8 mouse cellular contexts compared by ENCODE assay signal in genomic region chr15:85669652-85670175, GRCm38 (mm10).
A peak's percentile ranks its signal among the peaks of the same experiment; 100 is the strongest.
DNase-seq lines count a peak whose midpoint lies in the region; ATAC-seq and TF ChIP-seq lines count a peak whose summit lies in the region.

No protein-coding gene starts in this region.

- peak overlapping the region; percentile 96 for H3K27ac ChIP-seq in gastrocnemius, adult 2 months
- peak overlapping the region; percentile 98 for H3K27ac ChIP-seq in hindbrain, embryonic 14.5 days

- H3K27me3 ChIP-seq in hindbrain, embryonic 14.5 days (ENCODE audit: control insufficient read depth, insufficient read depth, low read length), result peaks cover 44% of the 10 kb centered on the region

- H3K4me1 ChIP-seq in hindbrain, embryonic 14.5 days (replicated peaks; ENCODE audit: control insufficient read depth, insufficient read depth, low read length), result peaks cover 23% of the 10 kb centered on the region

- intact Hi-C loops in gastrocnemius, adult 2 months (cut with DNase I), result loop anchor here (2.0 to 5.0 kb wide), 3 partner anchors 15 to 57 kb away; no protein-coding TSS in a partner anchor
- intact Hi-C loops in left cerebral cortex, postnatal 14 days (cut with DNase I), result loop anchor here (2.0 kb wide), 2 partner anchors 39 to 57 kb away; no protein-coding TSS in a partner anchor

- peaks cover 10% of the 10 kb centered on the region for H3K36me3 ChIP-seq in hindbrain, embryonic 14.5 days (replicated peaks; ENCODE audit: control insufficient read depth, insufficient read depth)

- peak; percentile 44 for DNase-seq in spleen, adult 12 weeks (ENCODE audit: low spot score)
- DNase-seq in spleen, postnatal 36 days (ENCODE audit: low spot score in 2 of 2), result no peak
- peak; percentile 84 to 87 for DNase-seq in cerebellum, postnatal 25 days
- peak; percentile 87 for DNase-seq in gastrocnemius, adult 2 months
- peak; percentile 75 for DNase-seq in hindbrain, embryonic 14.5 days (ENCODE audit: low spot score)
- peak; percentile 70 to 81 for DNase-seq in left cerebral cortex, postnatal 14 days (ENCODE audit: low spot score in 2 of 2)
- DNase-seq in telencephalon, adult 2 months (ENCODE audit: low read depth, low spot score), result peak; percentile 86

- peak overlapping the region; percentile 80 for H3K4me2 ChIP-seq in hindbrain, embryonic 14.5 days (replicated peaks)

- 15% methylated on average over 15 of the region's 15 CpGs for WGBS in hindbrain, embryonic 14.5 days

- H3K9me3 ChIP-seq in hindbrain, embryonic 14.5 days (ENCODE audit: control insufficient read depth, low read length), result no peaks in the 10 kb centered on the region

- peak; percentile 52 for ATAC-seq in hindbrain, embryonic 14.5 days (ENCODE audit: low FRiP score)
- ATAC-seq in megakaryocyte-erythroid progenitor cell, adult 5-6 weeks (replicated peaks; ENCODE audit: low FRiP score, low TSS enrichment, poor library complexity, severe bottlenecking), result peak; percentile 71

- H3K4me3 ChIP-seq in gastrocnemius, adult 2 months, result peak overlapping the region; percentile 98
- H3K4me3 ChIP-seq in hindbrain, embryonic 14.5 days (replicated peaks; ENCODE audit: low read length), result peak overlapping the region; percentile 89

- TF ChIP-seq CTCF in gastrocnemius, adult 2 months (IDR thresholded peaks at IDR 0.05), result no peak

- peak overlapping the region; percentile 97 for H3K9ac ChIP-seq in hindbrain, embryonic 14.5 days

Comparison
In these comparisons a context has a peak if more than half of its experiments do, and no peak if none do; other contexts are left out.
1. DNase-seq: peak in spleen, adult 12 weeks (single experiment), cerebellum, postnatal 25 days (2 of 2), gastrocnemius, adult 2 months (single experiment), hindbrain, embryonic 14.5 days (single experiment), left cerebral cortex, postnatal 14 days (2 of 2) and telencephalon, adult 2 months (single experiment); none in spleen, postnatal 36 days (0 of 2).